Mouse (Mus musculus): ENCODE measurements around the gene Gm20605. TPM values are rescaled to one million over a fixed set of nuclear protein-coding genes. Genes with fewer than 3 reads are reported as not detected.

Gene Gm20605
- total and polyA plus RNA-seq, 3 experiments, result 1.1 to 9.0 (median 1.1) TPM

DNA sequence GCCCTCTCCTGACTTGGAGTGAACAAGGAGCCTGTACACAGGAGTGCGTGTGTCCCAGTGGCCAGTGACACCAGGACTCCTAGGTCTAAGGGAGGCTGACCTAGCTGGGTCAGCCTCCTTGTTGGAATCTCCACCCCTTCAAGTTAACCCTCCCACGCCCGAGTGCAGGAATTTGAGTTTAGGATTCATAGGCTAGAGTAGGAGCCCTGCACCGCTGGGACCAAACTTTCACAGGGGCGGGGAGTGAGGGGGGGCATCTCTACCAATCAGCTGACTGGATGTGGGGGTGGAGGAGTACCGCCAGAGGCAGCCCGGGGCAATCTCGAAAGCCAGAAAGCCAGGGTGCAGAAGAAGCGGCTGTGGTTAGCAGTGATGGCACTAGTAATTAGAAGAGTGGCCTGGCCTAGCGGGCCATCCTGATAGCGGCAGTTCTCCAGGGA, 16.7 kb downstream of the Gm20605 start, which contains the start of gene Irs3:
Irs3 (minus strand) TSS at position 63 of the 440 bp plus-strand sequence.
- H3K9ac ChIP-seq (ENCODE audit: insufficient read depth, low read depth), result no peak within 1 kb of the TSS
- DNase-seq (ENCODE audit: extremely low read depth), result no peak
- peaks cover 8 to 46% of the 10 kb centered on the region in 2 experiments for H3K4me1 ChIP-seq (ENCODE audit: control insufficient read depth in 1 of 2, insufficient read depth in 2 of 2)
- dilution Hi-C loops (cut with MboI; ENCODE audit: extremely low pct_ligation_motif_present, extremely low pct_unique_long_range_greater_than_20kb, low sequenced_read_pairs) (no loop called here), in situ Hi-C loops (cut with MboI; ENCODE audit: low pct_ligation_motif_present, low pct_unique_long_range_greater_than_20kb, low sequenced_read_pairs) (no loop called here)
- H3K27ac ChIP-seq (ENCODE audit: insufficient read depth, low read depth), result no peak within 1 kb of the TSS
- H3K4me3 ChIP-seq (replicated peaks in 1 of 3; ENCODE audit: low read depth in 2 of 3, low read length in 2 of 3, poor library complexity in 1 of 3), result no peak within 1 kb of the TSS
- no peaks in the 10 kb centered on the region for H3K9me3 ChIP-seq (replicated peaks; ENCODE audit: low read length)
- TF ChIP-seq MEF2A (IDR thresholded peaks at IDR 0.05; ENCODE audit: borderline replicate concordance, low read depth, low read length), result no peak
- no peak for TF ChIP-seq MAX (IDR thresholded peaks at IDR 0.05; ENCODE audit: low read length)
- TF ChIP-seq CHD2 (IDR thresholded peaks at IDR 0.05; ENCODE audit: low read length), result no peak
- TF ChIP-seq MAFK (IDR thresholded peaks at IDR 0.05; ENCODE audit: insufficient replicate concordance, low read length), result no peak
- no peak for TF ChIP-seq ZMIZ1 (IDR thresholded peaks at IDR 0.05; ENCODE audit: low read depth, low read length)
- no peak for TF ChIP-seq IRF4 (IDR thresholded peaks at IDR 0.05; ENCODE audit: low read depth, low read length)
- no peak for TF ChIP-seq TCF12 (IDR thresholded peaks at IDR 0.05; ENCODE audit: low read depth, low read length)
- TF ChIP-seq RCOR1 (conservative IDR thresholded peaks at IDR 0.05; ENCODE audit: low read depth, low read length), result no peak
- no peak for TF ChIP-seq E2F4 (IDR thresholded peaks at IDR 0.05; ENCODE audit: insufficient replicate concordance, low read depth, low read length)
- no peak for TF ChIP-seq CHD1 (IDR thresholded peaks at IDR 0.05; ENCODE audit: low read depth, low read length)
- no peak for TF ChIP-seq UBTF (IDR thresholded peaks at IDR 0.05; ENCODE audit: low read depth, low read length)
- no peak for TF ChIP-seq ZKSCAN1 (IDR thresholded peaks at IDR 0.05; ENCODE audit: borderline replicate concordance, low read depth, low read length)
- TF ChIP-seq EP300 (IDR thresholded peaks at IDR 0.05; ENCODE audit: low read length), result no peak
- no peak for TF ChIP-seq MXI1 (IDR thresholded peaks at IDR 0.05; ENCODE audit: low read depth, low read length)
- no peak for TF ChIP-seq MAZ (IDR thresholded peaks at IDR 0.05; ENCODE audit: low read depth, low read length)
- TF ChIP-seq NELFE (IDR thresholded peaks at IDR 0.05; ENCODE audit: low read depth, low read length), result no peak
- no peak for TF ChIP-seq ELF1 (IDR thresholded peaks at IDR 0.05; ENCODE audit: low read depth, low read length)
- TF ChIP-seq USF2 (conservative IDR thresholded peaks at IDR 0.05; ENCODE audit: low read depth, low read length), result no peak
- TF ChIP-seq GABPA (IDR thresholded peaks at IDR 0.05; ENCODE audit: insufficient replicate concordance, low read depth, low read length), result no peak
- no peak for TF ChIP-seq CTCF (conservative IDR thresholded peaks at IDR 0.05 in 1 of 2, IDR thresholded peaks at IDR 0.05 in 1 of 2; ENCODE audit: low read depth in 2 of 2, low read length in 2 of 2)
- no peak within 1 kb of the TSS for H3K4me2 ChIP-seq (ENCODE audit: insufficient read depth, low read depth, poor library complexity, severe bottlenecking)
- no peaks in the 10 kb centered on the region for H3K79me2 ChIP-seq (replicated peaks; ENCODE audit: control insufficient read depth, extremely low read depth, insufficient read depth, poor library complexity, severe bottlenecking)
- peaks cover 23 to 34% of the 10 kb centered on the region in 2 experiments for H3K36me3 ChIP-seq (replicated peaks in 1 of 2; ENCODE audit: control insufficient read depth in 1 of 2, insufficient read depth in 1 of 2, low read length in 1 of 2)
- no peaks in the 10 kb centered on the region for H3K27me3 ChIP-seq (replicated peaks)

Data from CH12.LX (cell line).